Mouse (Mus musculus) midbrain, embryonic 10.5 days (tissue): ENCODE data around the gene Srpk1. TPM values are rescaled to one million over a fixed set of nuclear protein-coding genes. Genes with fewer than 3 reads are reported as not detected.

ENCODE experiments used
- microRNA-seq: library from miRNA; unstranded; fragments of <30 nt; microRNA quantifications from one replicate; pipeline ENCODE4, GENCODE M21; 2017
- polyA plus RNA-seq: library from polyadenylated mRNA; unstranded; fragments of >200 nt; fragmentation: Nextera tagmentation; extraction: Ambion mirVana; gene quantifications from 2 replicates; pipeline ENCODE4 v1.2.1, GENCODE M21; 2016

The Srpk1 gene
- polyA plus RNA-seq, 1 experiment from 2014 or later = 120 TPM

Small RNA genes lying within 50 kb of the gene (microRNA-seq; reads per million reads assigned to microRNA genes)
- gene Mir6969 = not detected

Other genes with a start within 250 kb of the Srpk1 start
- 28.9 and 31.9 TPM in 2 replicates for gene Fkbp5, start 105.2 kb downstream of the Srpk1 start, polyA plus RNA-seq
- not detected in 2 replicates for gene Armc12, start 91.9 kb downstream of the Srpk1 start, polyA plus RNA-seq
- not detected in 2 replicates for gene Clpsl2, start 73.3 kb downstream of the Srpk1 start, polyA plus RNA-seq
- not detected in 2 replicates for gene Clps, start 61.9 kb downstream of the Srpk1 start, polyA plus RNA-seq
- 1.2 and 1.5 TPM in 2 replicates for gene Lhfpl5, start 47.1 kb downstream of the Srpk1 start, polyA plus RNA-seq
- 0.46 and 0.56 TPM in 2 replicates for gene Slc26a8, start 67.5 kb upstream of the Srpk1 start, polyA plus RNA-seq
- gene Mapk14, start 68.6 kb upstream of the Srpk1 start, polyA plus RNA-seq = 36.1 and 40.7 TPM in 2 replicates
- 3.3 and 3.4 TPM in 2 replicates for gene AC170998.1, start 103.4 kb upstream of the Srpk1 start, polyA plus RNA-seq
- gene Mapk13, start 146.6 kb upstream of the Srpk1 start, polyA plus RNA-seq = 2.3 and 4.0 TPM in 2 replicates
- 8.3 and 9.1 TPM in 2 replicates for gene Brpf3, start 178.4 kb upstream of the Srpk1 start, polyA plus RNA-seq
- gene Pnpla1, start 235.7 kb upstream of the Srpk1 start, polyA plus RNA-seq = not detected in 2 replicates